Mouse (Mus musculus) lung, postnatal 0 days (tissue): ENCODE results near the gene Poc1a.

Source experiments
- CTCF ChIP-seq: IDR thresholded peaks from 2 replicates; pipeline ENCODE4 v1.5.1; 2016; ENCODE audit warnings: antibody characterized with exemption, mild to moderate bottlenecking
- EP300 ChIP-seq: IDR thresholded peaks from 2 replicates; pipeline ENCODE4 v1.6.1; 2016; ENCODE audit warnings: antibody characterized with exemption, mild to moderate bottlenecking, control low read depth

GRCm38 (mm10) chr9:106328068-106328610 lies 47.3 kb downstream of the Poc1a start:
- TF ChIP-seq CTCF: no peak
- TF ChIP-seq EP300: peak; percentile 100
